Mouse (Mus musculus): ENCODE measurements around the gene Mboat1.

GRCm38 (mm10) chr13:30186456-30186855, 50.2 kb downstream of the Mboat1 start:
- no peak for TF ChIP-seq CTCF (IDR thresholded peaks at IDR 0.05; ENCODE audit: low read depth)
- TF ChIP-seq EP300 (IDR thresholded peaks at IDR 0.05; ENCODE audit: low read depth), result no peak
